In genomic region chr8:64388299-64388698, GRCm38 (mm10) we compare ENCODE assay signal across 24 mouse cellular contexts.
DNase-seq lines count a peak whose midpoint lies in the region; ATAC-seq and TF ChIP-seq lines count a peak whose summit lies in the region.
"Had no signal": no experiment of that assay in that cellular context is flagged by ENCODE, and none has a peak within 500 bp of the region (broad histone marks: within the 10 kb centered on the region; RNA-seq: fewer than 3 reads in every experiment).

No protein-coding gene starts in this region.

- no peaks in the 10 kb centered on the region for H3K27me3 ChIP-seq in forebrain, embryonic 12.5 days
- H3K27me3 ChIP-seq in forebrain, postnatal 0 days (ENCODE audit: insufficient read depth, low read length), result no peaks in the 10 kb centered on the region
- H3K27me3 ChIP-seq in forebrain, embryonic 16.5 days (replicated peaks; ENCODE audit: control insufficient read depth, insufficient read depth, low read length), result no peaks in the 10 kb centered on the region
- H3K27me3 ChIP-seq in forebrain, embryonic 13.5 days, result no peaks in the 10 kb centered on the region
- H3K27me3 ChIP-seq: CH12.LX; embryonic facial prominence, embryonic 13.5 days; embryonic facial prominence, embryonic 15.5 days; Patski had no signal

- ATAC-seq in forebrain, embryonic 12.5 days (ENCODE audit: low FRiP score), result peak; percentile 55; the same call in 1 of the 2 replicates
- ATAC-seq in forebrain, postnatal 0 days, result no peak
- ATAC-seq in forebrain, embryonic 16.5 days, result peak; percentile 57; the same call in 1 of the 2 replicates
- no peak; the same call in 1 of the 2 replicates for ATAC-seq in forebrain, embryonic 13.5 days
- ATAC-seq: activated CD4-positive, CD25-positive, alpha-beta regulatory T cell, adult 4 months; CD4-positive, CD25-positive, alpha-beta regulatory T cell, adult 4 months; Patski had no signal

- no peaks in the 10 kb centered on the region for H3K9me3 ChIP-seq in forebrain, embryonic 12.5 days
- no peaks in the 10 kb centered on the region for H3K9me3 ChIP-seq in forebrain, postnatal 0 days (ENCODE audit: low read length)
- H3K9me3 ChIP-seq in forebrain, embryonic 16.5 days (ENCODE audit: control insufficient read depth, low read length), result no peaks in the 10 kb centered on the region
- H3K9me3 ChIP-seq in forebrain, embryonic 13.5 days (replicated peaks), result no peaks in the 10 kb centered on the region
- H3K9me3 ChIP-seq: embryonic facial prominence, embryonic 13.5 days; embryonic facial prominence, embryonic 15.5 days; G1E had no signal

- TF ChIP-seq POLR2A in brain, embryonic 14.5 days (IDR thresholded peaks at IDR 0.05; ENCODE audit: borderline replicate concordance, extremely low read depth, insufficient read depth, insufficient read length, poor library complexity, severe bottlenecking), result no peak

- no peak for TF ChIP-seq CTCF in forebrain, postnatal 0 days (IDR thresholded peaks at IDR 0.05; ENCODE audit: low read depth)
- no peak for TF ChIP-seq CTCF in brain, embryonic 14.5 days (IDR thresholded peaks at IDR 0.05; ENCODE audit: borderline replicate concordance, extremely low read depth, insufficient read depth, insufficient read length)

- no peak overlapping the region for H3K4me2 ChIP-seq in forebrain, embryonic 12.5 days
- H3K4me2 ChIP-seq in forebrain, postnatal 0 days (ENCODE audit: low read depth), result no peak overlapping the region
- H3K4me2 ChIP-seq in forebrain, embryonic 16.5 days (ENCODE audit: low read length), result no peak overlapping the region
- H3K4me2 ChIP-seq in forebrain, embryonic 13.5 days, result no peak overlapping the region
- H3K4me2 ChIP-seq: embryonic facial prominence, embryonic 13.5 days; embryonic facial prominence, embryonic 15.5 days had no signal

- H3K27ac ChIP-seq in forebrain, embryonic 12.5 days, result no peak overlapping the region
- H3K27ac ChIP-seq in forebrain, postnatal 0 days (ENCODE audit: low read depth, low read length), result no peak overlapping the region
- H3K27ac ChIP-seq in forebrain, embryonic 16.5 days (ENCODE audit: low read length), result no peak overlapping the region
- H3K27ac ChIP-seq in forebrain, embryonic 13.5 days, result no peak overlapping the region
- H3K27ac ChIP-seq: embryonic facial prominence, embryonic 13.5 days; embryonic facial prominence, embryonic 15.5 days had no signal

- H3K36me3 ChIP-seq in forebrain, embryonic 12.5 days (replicated peaks), result no peaks in the 10 kb centered on the region
- no peaks in the 10 kb centered on the region for H3K36me3 ChIP-seq in forebrain, postnatal 0 days (ENCODE audit: insufficient read depth)
- H3K36me3 ChIP-seq in forebrain, embryonic 16.5 days (ENCODE audit: control insufficient read depth, insufficient read depth), result no peaks in the 10 kb centered on the region
- no peaks in the 10 kb centered on the region for H3K36me3 ChIP-seq in forebrain, embryonic 13.5 days (ENCODE audit: poor library complexity, severe bottlenecking)
- H3K36me3 ChIP-seq: embryonic facial prominence, embryonic 13.5 days; embryonic facial prominence, embryonic 15.5 days; G1E had no signal

- DNase-seq in forebrain, postnatal 0 days, result no peak
- peak; percentile 59 for DNase-seq in brain, embryonic 14.5 days (ENCODE audit: low read depth)
- DNase-seq: adrenal gland, adult 8-10 months; adrenal gland, postnatal 14 days; adrenal gland, postnatal 36 days; B cell, adult 2 months; cerebellum, adult 11 months; cerebellum, adult 18-20 months; cerebellum, adult 8-10 months; cerebellum, adult 9-11 months; cerebellum, postnatal 14 days; cerebellum, postnatal 36 days; embryo, embryonic 11 days had no signal

- WGBS in forebrain, embryonic 12.5 days, result 84% methylated on average over 2 of the region's 2 CpGs
- WGBS in forebrain, postnatal 0 days, result 61% methylated on average over 2 of the region's 2 CpGs
- 57% methylated on average over 2 of the region's 2 CpGs for WGBS in forebrain, embryonic 16.5 days
- WGBS in forebrain, embryonic 13.5 days, result 63% methylated on average over 2 of the region's 2 CpGs

- H3K9ac ChIP-seq in forebrain, embryonic 12.5 days, result no peak overlapping the region
- H3K9ac ChIP-seq in forebrain, postnatal 0 days, result no peak overlapping the region
- no peak overlapping the region for H3K9ac ChIP-seq in forebrain, embryonic 16.5 days (replicated peaks; ENCODE audit: low read depth, low read length)
- no peak overlapping the region for H3K9ac ChIP-seq in forebrain, embryonic 13.5 days
- H3K9ac ChIP-seq: embryonic facial prominence, embryonic 13.5 days; embryonic facial prominence, embryonic 15.5 days had no signal

- H3K4me3 ChIP-seq in forebrain, embryonic 12.5 days (replicated peaks), result no peak overlapping the region
- no peak overlapping the region for H3K4me3 ChIP-seq in forebrain, postnatal 0 days (ENCODE audit: low read depth, low read length)
- H3K4me3 ChIP-seq in forebrain, embryonic 16.5 days (replicated peaks; ENCODE audit: low read length), result no peak overlapping the region
- H3K4me3 ChIP-seq in forebrain, embryonic 13.5 days, result no peak overlapping the region
- H3K4me3 ChIP-seq: embryonic facial prominence, embryonic 13.5 days; embryonic facial prominence, embryonic 15.5 days; erythroblast, embryonic 14.5 days had no signal

- H3K4me1 ChIP-seq in forebrain, embryonic 12.5 days, result no peaks in the 10 kb centered on the region
- H3K4me1 ChIP-seq in forebrain, postnatal 0 days (ENCODE audit: insufficient read depth), result no peaks in the 10 kb centered on the region
- H3K4me1 ChIP-seq in forebrain, embryonic 16.5 days (replicated peaks; ENCODE audit: control insufficient read depth, insufficient read depth, low read length), result no peaks in the 10 kb centered on the region
- H3K4me1 ChIP-seq in forebrain, embryonic 13.5 days, result no peaks in the 10 kb centered on the region
- H3K4me1 ChIP-seq: embryonic facial prominence, embryonic 13.5 days; embryonic facial prominence, embryonic 15.5 days had no signal

Comparison
In these comparisons a context has a peak if more than half of its experiments do, and no peak if none do; other contexts are left out.
1. ATAC-seq: peak in forebrain, embryonic 12.5 days (single experiment) and forebrain, embryonic 16.5 days (single experiment); none in forebrain, postnatal 0 days (single experiment) and forebrain, embryonic 13.5 days (single experiment).